Mouse (Mus musculus) liver, embryonic 15.5 days (tissue): ENCODE data around the gene Ppp1r9b. TPM values are rescaled to one million over a fixed set of nuclear protein-coding genes. Genes with fewer than 3 reads are reported as not detected.

Source experiments
- ATAC-seq: fragments of 200-750 bp; cut with Nextera tagmentation; 2 replicates; pipeline ENCODE4 v1.8.0; 2017; ENCODE audit warnings: moderate number of reproducible peaks, mild to moderate bottlenecking, moderate library complexity; ENCODE audit not compliant: insufficient read depth
- H3K27ac ChIP-seq: fragments of 300-500 bp; sonication (generic); replicated peaks from 2 replicates; pipeline ENCODE4 v1.5.1; 2015; ENCODE audit warnings: mild to moderate bottlenecking, inconsistent platforms
- H3K27me3 ChIP-seq: fragments of 300-500 bp; sonication (generic); 2 replicates; pipeline ENCODE4 v1.6.1; 2015; ENCODE audit warnings: mild to moderate bottlenecking, inconsistent platforms
- H3K36me3 ChIP-seq: fragments of 300-500 bp; sonication (generic); replicated peaks from 2 replicates; pipeline ENCODE4 v1.6.1; 2015; ENCODE audit warnings: moderate library complexity, mild to moderate bottlenecking, inconsistent platforms
- H3K4me1 ChIP-seq: fragments of 300-500 bp; sonication (generic); replicated peaks from 2 replicates; pipeline ENCODE4 v1.6.1; 2015; ENCODE audit warnings: inconsistent platforms
- H3K4me2 ChIP-seq: fragments of 300-500 bp; sonication (generic); 2 replicates; pipeline ENCODE4 v1.6.1; 2015; ENCODE audit warnings: moderate library complexity, mild to moderate bottlenecking, inconsistent platforms
- H3K4me3 ChIP-seq: fragments of 300-500 bp; sonication (generic); replicated peaks from 2 replicates; pipeline ENCODE4 v1.5.1; 2015; ENCODE audit warnings: mild to moderate bottlenecking, inconsistent platforms
- H3K9ac ChIP-seq: fragments of 300-500 bp; sonication (generic); 2 replicates; pipeline ENCODE4 v1.6.1; 2015; ENCODE audit warnings: moderate library complexity, mild to moderate bottlenecking, inconsistent platforms
- H3K9me3 ChIP-seq: fragments of 300-500 bp; sonication (generic); replicated peaks from 2 replicates; pipeline ENCODE4 v1.6.1; 2016; ENCODE audit warnings: inconsistent platforms
- WGBS: fragments of 180-500 bp; shearing (Covaris S2); methylation state at CpG from one replicate; pipeline ENCODE4 v1.1.7; 2015; ENCODE audit warnings: mixed read lengths; ENCODE audit not compliant: insufficient replicate concordance; 5-methylcytosine and 5-hydroxymethylcytosine counted together
- polyA plus RNA-seq: library from polyadenylated mRNA; unstranded; fragments of >200 nt; fragmentation: Nextera tagmentation; extraction: Ambion mirVana; gene quantifications from 2 replicates; pipeline ENCODE4 v1.2.1, GENCODE M21; 2015

Ppp1r9b gene
- polyA plus RNA-seq, 1 experiment from 2014 or later = 8.2 TPM

GRCm38 (mm10) chr11:94978178-94978915, 12.5 kb upstream of the Ppp1r9b start:
- Histone ChIP-seq H3K9me3 (no peaks in the 10 kb centered on the region), H3K4me3 (0 out of 2 replicates have a peak overlapping the region, but pooled peaks have one; percentile 29), H3K9ac (no peak overlapping the region), H3K27ac (no peak overlapping the region), H3K27me3 (no peaks in the 10 kb centered on the region), H3K4me1 (peaks cover 20% of the 10 kb centered on the region), H3K36me3 (no peaks in the 10 kb centered on the region), H3K4me2 (peak overlapping the region; percentile 60)
- 35% methylated on average over 9 of the region's 9 CpGs for WGBS
- ATAC-seq = 0 out of 2 replicates have a peak, but pooled peaks have one; percentile 2

DNA sequence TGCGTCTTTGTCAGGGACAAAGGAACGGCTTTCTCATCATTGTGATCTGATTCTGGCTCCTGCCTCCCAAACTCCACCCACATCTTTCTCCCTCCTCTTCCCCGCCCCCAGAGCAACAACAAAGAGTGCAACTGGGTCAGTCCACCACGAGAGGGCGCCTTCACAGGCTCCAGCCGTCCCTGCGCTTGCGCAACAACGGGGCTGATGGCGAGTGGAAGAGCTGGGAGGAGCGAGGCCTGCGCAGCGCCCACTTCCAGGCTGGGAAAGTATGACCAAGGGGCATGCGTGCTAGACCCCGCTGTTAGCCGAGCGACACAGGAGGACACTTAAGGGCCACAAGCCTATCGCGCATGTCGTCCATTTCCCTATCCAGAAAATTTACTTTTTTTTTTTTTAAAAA, 11.9 kb upstream of the Ppp1r9b start:
- H3K27ac ChIP-seq = peak overlapping the region; percentile 45

GRCm38 (mm10) chr11:94979462-94980179, 11.2 kb upstream of the Ppp1r9b start:
- peak overlapping the region; percentile 45 for H3K27ac ChIP-seq
- WGBS = 51% methylated on average over 11 of the region's 11 CpGs
- peak overlapping the region; percentile 29; the same call in 1 of the 2 replicates for H3K4me3 ChIP-seq
- H3K36me3 ChIP-seq = no peaks in the 10 kb centered on the region
- H3K4me1 ChIP-seq = peaks cover 31% of the 10 kb centered on the region
- H3K9ac ChIP-seq = peak overlapping the region; percentile 37
- H3K9me3 ChIP-seq = no peaks in the 10 kb centered on the region
- peak overlapping the region; percentile 60 for H3K4me2 ChIP-seq
- peak; percentile 52 for ATAC-seq
- H3K27me3 ChIP-seq = no peaks in the 10 kb centered on the region

More for the DNA sequence above, 11.9 kb upstream of the Ppp1r9b start:
- H3K36me3 ChIP-seq = no peaks in the 10 kb centered on the region
- WGBS = under 1% methylated on average over 20 of the region's 20 CpGs
- peaks cover 24% of the 10 kb centered on the region for H3K4me1 ChIP-seq
- ATAC-seq = peak; percentile 80
- H3K4me3 ChIP-seq = peak overlapping the region; percentile 29
- H3K27me3 ChIP-seq = no peaks in the 10 kb centered on the region
- no peaks in the 10 kb centered on the region for H3K9me3 ChIP-seq
- peak overlapping the region; percentile 60 for H3K4me2 ChIP-seq
- H3K9ac ChIP-seq = peak overlapping the region; percentile 37

GRCm38 (mm10) chr11:94985140-94985539, 5.7 kb upstream of the Ppp1r9b start:
- Histone ChIP-seq H3K4me1 (peaks cover 62% of the 10 kb centered on the region), H3K4me2 (peak overlapping the region; percentile 35; the same call in 1 of the 2 replicates), H3K27me3 (no peaks in the 10 kb centered on the region), H3K36me3 (no peaks in the 10 kb centered on the region), H3K27ac (no peak overlapping the region), H3K9ac (no peak overlapping the region), H3K9me3 (no peaks in the 10 kb centered on the region), H3K4me3 (no peak overlapping the region)
- no peak for ATAC-seq
- 42% methylated on average over 1 of the region's 1 CpGs for WGBS

GRCm38 (mm10) chr11:94985822-94986221, 5.0 kb upstream of the Ppp1r9b start:
- WGBS = 70% methylated on average over 5 of the region's 5 CpGs
- ATAC-seq = no peak

GRCm38 (mm10) chr11:94986435-94986834, 4.4 kb upstream of the Ppp1r9b start:
- H3K36me3 ChIP-seq = no peaks in the 10 kb centered on the region
- no peak overlapping the region for H3K4me2 ChIP-seq
- H3K27ac ChIP-seq = no peak overlapping the region
- WGBS = 42% methylated on average over 2 of the region's 2 CpGs
- no peak overlapping the region for H3K4me3 ChIP-seq
- no peaks in the 10 kb centered on the region for H3K9me3 ChIP-seq
- H3K4me1 ChIP-seq = peaks cover 70% of the 10 kb centered on the region
- H3K27me3 ChIP-seq = no peaks in the 10 kb centered on the region
- ATAC-seq = no peak
- H3K9ac ChIP-seq = no peak overlapping the region

More at GRCm38 (mm10) chr11:94985822-94986221, 5.0 kb upstream of the Ppp1r9b start:
- Histone ChIP-seq H3K4me2 (no peak overlapping the region), H3K27me3 (no peaks in the 10 kb centered on the region), H3K27ac (no peak overlapping the region), H3K36me3 (no peaks in the 10 kb centered on the region), H3K4me3 (no peak overlapping the region), H3K9me3 (no peaks in the 10 kb centered on the region), H3K4me1 (peaks cover 68% of the 10 kb centered on the region), H3K9ac (no peak overlapping the region)

GRCm38 (mm10) chr11:94987341-94987740, 3.5 kb upstream of the Ppp1r9b start:
- no peak for ATAC-seq
- H3K4me3 ChIP-seq = no peak overlapping the region
- peak overlapping the region; percentile 90; the same call in 1 of the 2 replicates for H3K27ac ChIP-seq
- peak overlapping the region; percentile 97; the same call in 1 of the 2 replicates for H3K4me2 ChIP-seq
- WGBS = 63% methylated on average over 6 of the region's 6 CpGs
- H3K27me3 ChIP-seq = no peaks in the 10 kb centered on the region
- peaks cover 79% of the 10 kb centered on the region for H3K4me1 ChIP-seq
- H3K9me3 ChIP-seq = no peaks in the 10 kb centered on the region
- no peaks in the 10 kb centered on the region for H3K36me3 ChIP-seq
- H3K9ac ChIP-seq = no peak overlapping the region

DNA sequence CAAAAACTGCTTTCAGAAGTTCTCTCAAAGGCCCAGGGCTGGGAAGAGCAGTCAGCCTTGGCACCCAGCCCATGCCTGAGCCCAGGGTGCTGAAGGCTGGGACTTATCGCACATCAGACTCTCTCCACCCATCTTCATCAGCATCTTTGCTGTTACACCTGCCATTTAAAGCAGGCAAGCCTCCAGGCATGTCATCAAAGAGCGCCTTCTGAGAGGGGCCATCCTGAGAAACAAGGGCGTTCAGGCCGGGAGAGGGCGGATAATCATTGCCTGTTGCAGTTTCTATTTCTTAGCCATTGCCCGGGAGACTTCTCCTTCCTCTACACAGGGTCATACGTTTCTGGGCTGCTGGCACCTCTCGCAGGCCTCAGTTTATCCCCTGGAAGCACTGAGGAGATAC, 3.0 kb upstream of the Ppp1r9b start:
- H3K27me3 ChIP-seq = no peaks in the 10 kb centered on the region
- peak overlapping the region; percentile 90 for H3K27ac ChIP-seq
- H3K9me3 ChIP-seq = no peaks in the 10 kb centered on the region
- H3K4me1 ChIP-seq = peaks cover 84% of the 10 kb centered on the region
- ATAC-seq = no peak
- WGBS = 61% methylated on average over 8 of the region's 8 CpGs
- peak overlapping the region; percentile 97 for H3K4me2 ChIP-seq
- 0 out of 2 replicates have a peak overlapping the region, but pooled peaks have one; percentile 13 for H3K9ac ChIP-seq
- no peaks in the 10 kb centered on the region for H3K36me3 ChIP-seq
- no peak overlapping the region for H3K4me3 ChIP-seq

DNA sequence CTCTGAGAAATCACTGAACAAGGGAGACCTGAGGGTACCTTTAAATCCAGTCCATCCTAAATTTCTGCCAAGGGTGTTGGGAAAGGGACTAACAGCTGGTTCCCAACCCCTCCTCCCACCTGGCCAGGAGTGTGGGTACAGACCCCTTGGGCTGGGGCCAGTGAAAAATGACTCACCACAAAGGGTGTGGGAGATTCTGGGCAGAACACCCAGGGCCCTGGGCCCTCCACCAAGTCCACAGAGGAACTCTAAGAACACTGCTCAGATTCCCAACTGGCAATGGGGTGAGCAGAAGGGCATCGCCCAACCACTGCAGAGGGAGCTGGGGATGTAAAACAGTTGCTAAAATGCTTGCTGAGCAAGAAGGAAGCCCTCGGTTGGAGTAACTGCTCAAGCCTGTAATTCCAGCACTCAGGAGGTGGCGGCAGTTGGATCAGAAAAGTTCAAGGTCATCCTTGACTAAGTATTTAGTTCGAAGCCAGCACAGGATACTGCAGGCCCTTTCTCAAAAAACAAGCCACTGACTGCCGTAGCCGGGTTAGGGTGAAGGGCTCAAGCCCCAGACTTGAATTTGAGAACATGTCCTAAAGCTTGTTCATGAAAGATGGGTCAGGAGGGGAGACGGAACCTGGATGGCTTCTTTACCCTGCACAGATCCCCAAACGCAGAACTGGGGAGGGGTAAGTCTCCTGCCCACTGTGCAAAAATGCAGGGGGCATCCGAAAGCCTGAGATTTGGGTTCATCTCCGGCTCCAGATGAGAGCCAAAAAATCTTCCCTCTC, 1.9 kb upstream of the Ppp1r9b start:
- H3K9ac ChIP-seq = peak overlapping the region; percentile 94; the same call in 1 of the 2 replicates
- H3K9me3 ChIP-seq = no peaks in the 10 kb centered on the region
- peak overlapping the region; percentile 90; the same call in 1 of the 2 replicates for H3K27ac ChIP-seq
- no peaks in the 10 kb centered on the region for H3K36me3 ChIP-seq
- H3K27me3 ChIP-seq = no peaks in the 10 kb centered on the region
- ATAC-seq = no peak
- peaks cover 91% of the 10 kb centered on the region for H3K4me1 ChIP-seq
- WGBS = 33% methylated on average over 10 of the region's 10 CpGs
- H3K4me3 ChIP-seq = peak overlapping the region; percentile 89
- peak overlapping the region; percentile 97 for H3K4me2 ChIP-seq

DNA sequence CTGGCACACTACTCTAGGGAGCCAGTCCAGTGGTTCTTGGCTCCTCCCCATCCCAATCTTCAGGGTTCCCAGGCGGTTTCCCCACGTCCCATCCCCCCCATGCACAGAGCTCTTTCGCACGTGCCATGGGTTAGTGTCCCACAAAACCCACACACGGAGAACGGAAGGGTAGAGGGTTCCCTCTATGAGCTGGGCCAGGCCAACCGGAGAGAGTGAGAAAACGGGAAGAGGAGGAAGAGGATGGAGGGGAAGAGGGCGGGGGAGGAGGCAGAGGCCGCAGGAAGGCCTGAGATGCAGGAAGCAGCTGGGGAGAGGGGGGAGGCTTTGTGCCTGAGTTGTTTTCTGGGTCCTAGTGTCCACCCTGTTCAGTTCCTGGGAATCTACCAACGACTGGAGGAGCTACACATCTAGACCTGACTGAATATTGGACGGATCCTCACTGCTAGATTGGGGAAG, 1.2 kb upstream of the Ppp1r9b start:
- Histone ChIP-seq H3K4me1 (peaks cover 91% of the 10 kb centered on the region), H3K9ac (peak overlapping the region; percentile 94; the same call in 1 of the 2 replicates), H3K9me3 (no peaks in the 10 kb centered on the region), H3K4me3 (peak overlapping the region; percentile 89), H3K27ac (peak overlapping the region; percentile 90), H3K27me3 (no peaks in the 10 kb centered on the region), H3K36me3 (no peaks in the 10 kb centered on the region), H3K4me2 (peak overlapping the region; percentile 97)
- WGBS = under 1% methylated on average over 12 of the region's 12 CpGs
- peak; percentile 32; the same call in 1 of the 2 replicates for ATAC-seq
